Mouse (Mus musculus) heart, embryonic 11.5 days (tissue): ENCODE measurements at regions not wholly inside any gene's neighbourhood (a gene's known extent, or its start where the extent isn't known, plus 50 kb on each side); places are given as distances from the start of the nearest gene placed in this dataset.

Experiments
- ATAC-seq: fragments of 200-750 bp; cut with Nextera tagmentation; replicated peaks from 2 replicates; pipeline ENCODE4 v1.8.0; 2017; ENCODE audit warnings: moderate library complexity; ENCODE audit not compliant: insufficient number of reproducible peaks, low FRiP score, low TSS enrichment
- H3K27ac ChIP-seq: fragments of 300-500 bp; sonication (generic); 2 replicates; pipeline ENCODE4 v1.5.1; 2014; ENCODE audit warnings: mild to moderate bottlenecking, low read depth, low read length
- H3K27me3 ChIP-seq: fragments of 300-500 bp; sonication (generic); 2 replicates; pipeline ENCODE4 v1.6.1; 2014; ENCODE audit warnings: mild to moderate bottlenecking, low read length, mixed read lengths; ENCODE audit not compliant: control insufficient read depth, insufficient read depth
- H3K36me3 ChIP-seq: fragments of 300-500 bp; sonication (generic); 2 replicates; pipeline ENCODE4 v1.6.1; 2014; ENCODE audit warnings: mild to moderate bottlenecking, low read length, moderate library complexity, mixed read lengths; ENCODE audit not compliant: control insufficient read depth, insufficient read depth
- H3K4me1 ChIP-seq: fragments of 300-500 bp; sonication (generic); 2 replicates; pipeline ENCODE4 v1.6.1; 2014; ENCODE audit warnings: low read length; ENCODE audit not compliant: control insufficient read depth, insufficient read depth
- H3K4me2 ChIP-seq: fragments of 300-500 bp; sonication (generic); 2 replicates; pipeline ENCODE4 v1.6.1; 2014; ENCODE audit warnings: mild to moderate bottlenecking, moderate library complexity
- H3K4me3 ChIP-seq: fragments of 300-500 bp; sonication (generic); 2 replicates; pipeline ENCODE4 v1.5.1; 2014; ENCODE audit warnings: low read depth, low read length
- H3K9ac ChIP-seq: fragments of 300-500 bp; sonication (generic); 2 replicates; pipeline ENCODE4 v1.6.1; 2014; ENCODE audit warnings: mild to moderate bottlenecking, low read depth, low read length, moderate library complexity
- H3K9me3 ChIP-seq: fragments of 300-500 bp; sonication (generic); replicated peaks from 2 replicates; pipeline ENCODE4 v1.6.1; 2016; ENCODE audit warnings: low read length; ENCODE audit not compliant: control insufficient read depth
- WGBS: fragments of 180-500 bp; shearing (Covaris S2); extraction: QIAGEN DNeasy Blood & Tissue Kit; methylation state at CpG from one replicate; pipeline ENCODE4 v1.1.7; 2014; ENCODE audit not compliant: insufficient replicate concordance; 5-methylcytosine and 5-hydroxymethylcytosine counted together

DNA sequence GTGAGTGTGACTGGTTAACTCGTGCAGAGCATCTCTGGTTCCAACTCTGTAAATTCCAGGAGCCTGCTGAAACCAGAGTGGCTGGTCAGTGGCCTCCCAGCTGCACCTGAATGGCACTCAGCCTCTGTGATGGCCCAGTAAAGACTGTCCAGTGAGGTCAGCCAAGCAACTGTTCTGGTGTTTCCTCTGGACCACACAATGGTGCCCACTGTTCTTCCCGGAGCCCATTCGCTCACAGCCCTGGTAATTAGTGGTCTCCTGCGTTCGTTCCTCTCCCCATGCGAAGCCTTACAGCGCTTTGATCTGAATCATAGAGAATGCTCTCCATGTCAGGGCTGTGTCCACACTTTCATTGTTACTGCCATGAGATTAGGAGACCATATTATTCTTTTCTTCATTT is 75.5 kb downstream of the Enkur start:
- Histone ChIP-seq H3K9ac (no peak overlapping the region), H3K4me3 (no peak overlapping the region), H3K36me3 (no peaks in the 10 kb centered on the region), H3K27ac (no peak overlapping the region), H3K4me2 (no peak overlapping the region), H3K27me3 (no peaks in the 10 kb centered on the region), H3K4me1 (no peaks in the 10 kb centered on the region), H3K9me3 (no peaks in the 10 kb centered on the region)
- ATAC-seq: no peak
- 72% methylated on average over 7 of the region's 7 CpGs for WGBS

DNA sequence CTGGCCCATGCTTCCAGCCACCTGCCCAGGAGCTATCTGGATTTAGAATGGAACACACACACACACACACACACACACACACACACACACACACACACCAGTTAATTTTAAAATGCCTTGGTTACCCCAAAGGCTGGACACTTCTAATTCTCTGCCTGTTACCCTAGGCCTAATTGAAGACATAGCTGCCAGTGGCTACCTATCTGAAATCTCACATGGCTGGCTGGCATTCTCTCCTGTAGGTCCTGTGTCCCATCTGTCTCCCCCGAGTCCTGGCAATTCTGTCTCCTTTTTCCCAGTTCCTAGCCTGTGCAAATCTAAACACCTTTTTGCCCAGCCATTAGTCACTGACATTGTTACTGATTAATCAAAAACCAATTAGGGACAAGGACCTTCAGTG is 78.6 kb downstream of the Enkur start:
- ATAC-seq: no peak
- Histone ChIP-seq H3K27me3 (no peaks in the 10 kb centered on the region), H3K9me3 (no peaks in the 10 kb centered on the region), H3K9ac (no peak overlapping the region), H3K4me2 (no peak overlapping the region), H3K4me3 (no peak overlapping the region), H3K4me1 (no peaks in the 10 kb centered on the region), H3K36me3 (no peaks in the 10 kb centered on the region), H3K27ac (no peak overlapping the region)
- 80% methylated on average over 1 of the region's 1 CpGs for WGBS

DNA sequence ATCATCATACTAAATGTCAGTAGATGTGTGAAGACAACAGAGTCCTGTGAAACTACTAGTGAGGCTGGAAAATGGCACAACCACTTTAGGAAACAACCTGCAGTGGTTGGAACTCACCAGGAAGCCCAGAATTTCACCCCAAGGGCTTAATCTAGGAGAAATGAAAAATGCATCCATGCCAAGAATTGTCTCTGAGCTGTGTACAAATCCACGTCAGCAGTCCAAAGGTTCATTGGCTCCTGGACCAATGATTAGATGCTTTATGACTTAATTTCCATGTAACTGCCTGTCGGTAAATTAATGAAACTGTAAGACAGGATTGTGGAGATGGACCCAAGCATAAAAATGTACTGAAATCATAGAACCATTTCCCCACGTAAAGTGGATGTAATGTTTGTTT is 82.7 kb downstream of the Enkur start:
- no peaks in the 10 kb centered on the region for H3K4me1 ChIP-seq
- 79% methylated on average over 3 of the region's 3 CpGs for WGBS
- H3K9me3 ChIP-seq: no peaks in the 10 kb centered on the region
- H3K27ac ChIP-seq: no peak overlapping the region
- H3K36me3 ChIP-seq: no peaks in the 10 kb centered on the region
- H3K4me3 ChIP-seq: no peak overlapping the region
- no peak overlapping the region for H3K4me2 ChIP-seq
- ATAC-seq: no peak
- no peak overlapping the region for H3K9ac ChIP-seq
- no peaks in the 10 kb centered on the region for H3K27me3 ChIP-seq

DNA sequence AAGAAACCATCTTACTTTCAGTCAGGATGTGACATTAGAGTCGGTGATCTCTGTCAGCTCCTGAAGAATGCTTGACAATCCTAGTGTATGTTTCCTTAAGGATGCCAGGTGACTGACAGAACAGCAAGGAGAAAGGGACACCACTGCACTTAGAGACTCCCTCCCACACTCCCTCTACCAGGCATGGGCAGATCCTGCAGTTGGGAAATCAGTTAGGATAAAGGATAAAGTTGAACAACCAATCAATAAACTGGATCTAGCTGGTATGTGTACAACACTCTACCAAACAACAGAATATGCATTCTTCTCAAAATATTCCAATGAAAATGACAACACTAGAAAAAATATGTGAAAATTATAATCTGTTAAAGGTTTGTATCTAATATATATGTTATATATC is 83.5 kb downstream of the Enkur start:
- no peak overlapping the region for H3K4me3 ChIP-seq
- H3K36me3 ChIP-seq: no peaks in the 10 kb centered on the region
- WGBS: 75% methylated on average over 1 of the region's 1 CpGs
- no peak overlapping the region for H3K27ac ChIP-seq
- H3K4me2 ChIP-seq: no peak overlapping the region
- H3K27me3 ChIP-seq: no peaks in the 10 kb centered on the region
- no peak overlapping the region for H3K9ac ChIP-seq
- H3K4me1 ChIP-seq: no peaks in the 10 kb centered on the region
- no peaks in the 10 kb centered on the region for H3K9me3 ChIP-seq
- ATAC-seq: no peak

DNA sequence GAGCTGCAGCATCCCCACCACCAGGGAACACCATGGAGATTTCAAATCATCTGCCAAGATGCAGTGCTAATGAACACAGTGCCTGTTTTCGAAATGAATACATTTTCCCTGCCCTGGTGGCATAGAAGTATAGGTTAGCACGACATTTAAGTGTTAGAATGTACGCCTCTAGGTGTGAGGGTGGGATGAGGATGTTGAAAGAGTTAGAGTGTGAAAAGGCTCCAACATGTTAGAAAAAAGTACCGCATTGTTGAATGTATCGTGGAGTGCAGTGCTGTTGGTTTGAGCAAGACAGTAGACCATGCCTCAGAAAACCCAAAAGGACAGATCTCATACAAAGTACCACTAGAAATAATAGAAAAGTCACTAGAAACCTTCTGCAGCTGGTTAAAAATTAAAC is 88.3 kb downstream of the Enkur start:
- no peak overlapping the region for H3K4me3 ChIP-seq
- WGBS: 73% methylated on average over 5 of the region's 5 CpGs
- no peak for ATAC-seq
- H3K36me3 ChIP-seq: no peaks in the 10 kb centered on the region
- H3K27ac ChIP-seq: no peak overlapping the region
- H3K4me2 ChIP-seq: no peak overlapping the region
- no peaks in the 10 kb centered on the region for H3K4me1 ChIP-seq
- no peaks in the 10 kb centered on the region for H3K27me3 ChIP-seq
- H3K9ac ChIP-seq: no peak overlapping the region
- H3K9me3 ChIP-seq: no peaks in the 10 kb centered on the region

DNA sequence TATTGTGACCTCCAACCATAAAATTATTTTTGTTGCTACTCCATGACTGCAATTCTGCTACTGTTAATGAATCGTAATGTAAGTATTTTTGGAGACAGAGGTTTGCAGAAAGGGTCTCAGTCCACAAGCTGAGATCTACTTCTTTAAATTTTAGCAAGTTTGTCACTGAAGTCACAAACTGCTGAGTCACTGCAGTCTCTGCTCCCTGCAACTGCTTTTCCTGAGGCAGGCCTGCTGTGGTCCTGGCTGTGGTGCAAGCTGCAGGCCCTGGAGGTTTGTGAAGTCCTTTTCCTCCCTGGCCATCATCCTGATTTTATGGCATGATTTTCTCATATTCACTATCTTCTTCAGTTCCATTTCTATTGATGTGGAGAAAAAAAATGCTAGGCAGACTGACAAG is 93.6 kb downstream of the Enkur start:
- H3K27me3 ChIP-seq: no peaks in the 10 kb centered on the region

DNA sequence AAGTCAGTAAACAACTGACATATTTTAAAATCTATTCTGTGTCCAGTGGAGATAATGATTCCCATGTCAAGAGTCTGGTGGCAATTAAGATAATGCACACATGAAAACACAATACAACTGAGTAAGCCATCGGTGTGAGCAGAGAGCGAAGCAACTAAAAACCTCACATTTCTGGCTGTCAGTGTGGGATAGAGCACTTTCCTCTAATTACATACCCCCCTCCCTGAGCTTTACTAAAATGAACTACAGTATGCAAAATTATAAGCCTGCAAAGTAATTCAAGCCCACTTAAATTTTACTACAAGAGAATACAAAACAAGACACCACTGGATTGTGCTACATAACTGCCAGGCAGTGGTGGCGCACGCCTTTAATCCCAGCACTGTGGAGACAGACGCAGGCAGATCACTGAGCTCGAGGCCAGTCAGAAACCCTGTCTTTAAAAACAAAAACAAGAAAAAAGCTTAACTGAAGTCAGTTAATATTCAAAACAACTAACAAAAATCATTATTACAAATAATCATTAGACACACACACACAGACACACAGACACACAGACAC is 104.8 kb downstream of the Enkur start:
- 80% methylated on average over 6 of the region's 6 CpGs for WGBS

More for the DNA sequence above, 93.6 kb downstream of the Enkur start:
- no peak overlapping the region for H3K9ac ChIP-seq
- no peak overlapping the region for H3K27ac ChIP-seq
- 72% methylated on average over 1 of the region's 1 CpGs for WGBS
- H3K36me3 ChIP-seq: no peaks in the 10 kb centered on the region
- H3K9me3 ChIP-seq: no peaks in the 10 kb centered on the region
- H3K4me3 ChIP-seq: no peak overlapping the region
- H3K4me2 ChIP-seq: no peak overlapping the region
- ATAC-seq: no peak
- H3K4me1 ChIP-seq: no peaks in the 10 kb centered on the region

DNA sequence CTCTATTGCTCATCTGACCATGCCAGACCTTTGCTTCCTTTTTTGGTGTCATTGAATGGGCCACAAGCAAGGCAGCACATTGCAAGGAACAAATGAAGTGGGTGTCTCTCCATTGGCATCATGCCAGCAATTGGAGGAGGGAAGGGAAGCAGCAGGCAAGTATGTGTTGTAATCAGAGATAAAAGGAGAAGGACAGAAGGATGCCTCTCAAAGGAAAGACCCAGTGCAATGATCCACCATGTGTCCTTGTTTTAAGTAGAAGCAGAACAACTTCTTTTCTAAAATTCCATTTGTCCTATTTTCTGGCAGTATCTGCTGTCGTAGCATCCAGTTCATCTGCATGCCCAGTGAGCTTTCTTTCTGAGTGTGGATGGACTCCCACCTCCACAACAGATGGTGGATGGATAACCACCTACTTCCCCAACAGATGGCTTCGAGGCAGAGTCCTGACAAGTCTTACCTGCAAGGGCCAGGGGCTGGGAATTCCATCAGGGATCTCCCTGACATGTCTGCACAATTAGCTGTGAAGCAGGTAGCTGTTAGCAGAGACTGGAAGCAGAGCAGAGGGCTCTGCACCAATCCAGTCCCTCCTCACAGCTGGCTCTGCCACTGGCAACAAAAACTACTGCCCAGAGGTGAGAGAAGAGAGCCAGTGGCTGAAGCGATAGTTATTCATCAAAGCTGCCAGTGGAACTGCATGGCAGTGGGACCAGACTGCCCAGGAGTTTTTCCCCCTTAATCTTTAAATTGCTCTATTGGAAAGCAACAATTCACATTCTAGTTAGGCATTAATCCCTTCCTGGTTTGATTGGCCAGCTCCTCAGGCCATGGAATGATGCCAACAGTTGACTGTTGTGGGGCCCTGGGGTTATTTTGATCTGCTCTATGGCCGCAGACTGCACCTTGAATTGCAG is 113.8 kb downstream of the Enkur start:
- WGBS: 65% methylated on average over 4 of the region's 4 CpGs
- Histone ChIP-seq H3K9ac (no peak overlapping the region), H3K4me2 (no peak overlapping the region), H3K9me3 (no peaks in the 10 kb centered on the region), H3K4me3 (no peak overlapping the region), H3K36me3 (no peaks in the 10 kb centered on the region), H3K27ac (no peak overlapping the region), H3K4me1 (peaks cover 5% of the 10 kb centered on the region), H3K27me3 (no peaks in the 10 kb centered on the region)
- no peak for ATAC-seq

More for the DNA sequence above, 104.8 kb downstream of the Enkur start:
- no peaks in the 10 kb centered on the region for H3K4me1 ChIP-seq
- H3K9me3 ChIP-seq: no peaks in the 10 kb centered on the region
- H3K4me3 ChIP-seq: no peak overlapping the region
- no peak for ATAC-seq
- no peak overlapping the region for H3K4me2 ChIP-seq
- H3K36me3 ChIP-seq: no peaks in the 10 kb centered on the region
- no peak overlapping the region for H3K27ac ChIP-seq
- H3K9ac ChIP-seq: no peak overlapping the region
- H3K27me3 ChIP-seq: no peaks in the 10 kb centered on the region

DNA sequence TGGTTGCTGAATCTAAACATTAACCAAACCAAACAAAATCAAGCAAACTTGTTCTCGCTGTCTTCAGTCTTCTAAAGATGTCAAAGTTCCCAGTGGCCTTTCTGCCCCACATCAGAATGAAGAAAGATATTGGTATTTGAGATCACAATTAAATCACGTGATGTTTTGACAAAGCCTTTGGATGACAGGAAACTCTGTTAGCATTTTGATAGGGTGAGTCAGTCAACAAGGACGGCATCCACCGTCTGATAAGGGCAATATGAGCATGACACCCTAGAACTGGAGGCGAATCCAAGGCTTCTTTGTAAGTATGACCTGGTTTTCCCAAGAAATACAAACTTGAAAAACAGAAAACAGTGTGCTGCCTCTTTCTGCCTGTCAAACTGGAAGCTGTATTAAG is 116.8 kb upstream of the Arhgap21 start:
- Histone ChIP-seq H3K9ac (no peak overlapping the region), H3K36me3 (no peaks in the 10 kb centered on the region), H3K4me3 (no peak overlapping the region), H3K4me2 (no peak overlapping the region), H3K4me1 (no peaks in the 10 kb centered on the region), H3K27ac (no peak overlapping the region), H3K9me3 (no peaks in the 10 kb centered on the region), H3K27me3 (no peaks in the 10 kb centered on the region)
- no peak for ATAC-seq
- 58% methylated on average over 5 of the region's 5 CpGs for WGBS
